Mouse (Mus musculus) ovary, adult 18-20 months (tissue): Measurements from ENCODE around the gene Scamp1.

Experiments used
- DNase-seq: peaks from one replicate; pipeline ENCODE4 v3.0.0; 2022; ENCODE audit warnings: low spot score, mixed read lengths

The Scamp1 gene

DNA sequence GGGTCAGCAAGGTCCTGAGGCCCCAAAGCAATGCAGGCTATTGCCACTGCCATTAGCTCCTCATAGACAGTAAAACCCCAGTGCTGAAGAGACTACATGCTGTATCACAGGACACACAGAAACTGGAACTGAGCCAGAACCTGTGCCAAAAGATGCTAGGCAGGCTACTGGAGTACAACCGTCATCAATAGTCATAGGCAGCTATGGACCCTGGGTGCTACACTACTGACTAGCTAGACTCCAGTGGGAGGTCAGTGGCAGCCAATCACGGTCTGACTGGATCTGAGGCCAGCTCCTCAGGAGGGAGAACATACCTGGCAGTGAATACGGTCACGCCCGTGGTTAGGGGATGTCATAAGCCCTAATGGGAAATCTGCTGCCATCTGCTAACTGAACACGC is 14.4 kb downstream of the Scamp1 start:
- DNase-seq: no peak

GRCm38 (mm10) chr13:94268201-94268600 is 17.5 kb downstream of the Scamp1 start:
- DNase-seq: no peak

DNA sequence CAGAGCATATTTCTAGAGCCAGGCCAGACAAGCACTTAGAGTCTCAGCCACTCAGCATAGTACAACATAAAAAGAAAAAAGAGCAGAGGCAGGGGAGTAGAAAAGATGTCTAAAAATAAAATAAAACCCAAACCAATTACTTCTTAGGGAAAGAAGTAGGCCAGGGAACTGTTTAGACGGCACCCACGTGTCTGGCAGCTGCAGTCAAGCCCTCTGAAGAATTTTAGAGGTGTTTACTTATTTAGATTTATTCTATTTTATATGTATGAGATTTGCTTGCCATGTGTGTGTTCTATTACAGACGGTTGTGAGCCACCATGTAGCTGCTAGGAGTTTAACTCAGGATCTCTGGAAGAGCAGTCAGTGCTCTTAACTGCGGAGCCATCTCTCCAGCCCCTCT is 18.5 kb downstream of the Scamp1 start:
- DNase-seq: no peak

GRCm38 (mm10) chr13:94266530-94266929 is 19.1 kb downstream of the Scamp1 start:
- DNase-seq: no peak

DNA sequence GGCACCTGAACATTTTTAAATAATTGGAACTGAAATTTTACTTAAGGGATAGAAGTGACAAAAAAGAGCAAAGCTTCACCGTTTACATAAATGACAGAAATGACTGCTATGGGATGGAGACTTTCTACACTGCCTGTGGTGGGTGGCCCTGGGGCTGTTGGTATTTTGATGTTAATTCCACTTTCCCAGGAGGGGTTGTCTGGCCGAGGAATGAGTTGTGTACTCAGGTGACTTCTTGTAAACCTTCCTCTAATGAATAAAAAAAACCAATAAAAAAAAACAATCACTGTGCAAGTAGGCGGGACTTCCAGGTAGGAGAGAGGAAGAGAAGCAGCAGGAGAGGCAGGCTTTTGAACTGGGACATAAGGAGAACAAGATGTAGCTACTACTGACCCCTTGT is 20.4 kb downstream of the Scamp1 start:
- no peak for DNase-seq

- no peak for DNase-seq
Observed at GRCm38 (mm10) chr13:94263943-94264342, 21.7 kb downstream of the Scamp1 start.

DNA sequence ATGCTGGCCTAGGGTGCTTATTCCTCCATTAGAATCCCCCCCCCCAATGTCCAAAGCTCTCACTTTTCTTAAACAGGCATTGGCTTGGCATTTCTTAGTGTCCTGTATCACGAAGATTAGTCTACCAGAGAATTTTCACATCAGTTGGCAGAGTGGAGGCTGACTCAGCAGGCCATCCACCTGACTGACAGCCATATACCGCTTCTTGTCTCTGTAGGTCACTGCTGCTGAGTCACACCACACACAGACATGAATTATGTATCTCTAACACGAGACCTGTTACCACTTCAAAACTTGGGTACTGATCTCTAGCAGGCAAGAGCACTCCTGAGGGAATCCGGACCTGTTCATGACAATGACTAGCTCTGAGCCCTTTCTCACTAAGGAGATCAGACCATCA is 23.1 kb downstream of the Scamp1 start:
- no peak for DNase-seq

DNA sequence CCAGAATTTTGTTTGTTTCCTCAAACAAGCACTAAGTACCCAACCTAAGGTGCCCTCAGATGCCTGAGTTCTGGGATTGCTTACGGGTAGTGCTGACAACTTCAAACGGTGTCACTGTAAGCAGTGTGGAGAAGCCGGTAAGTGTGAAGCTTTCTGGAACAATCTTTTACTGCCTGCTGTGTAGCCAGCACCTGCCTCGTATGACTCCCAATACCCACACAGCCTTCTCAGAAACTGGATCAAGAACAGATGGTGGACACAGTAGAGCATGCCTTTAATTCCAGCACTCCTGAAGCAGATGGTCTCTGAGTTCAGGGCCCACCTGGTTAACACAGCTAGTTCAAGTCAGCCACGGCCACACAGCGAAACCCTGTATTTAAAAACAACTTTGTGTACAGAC is 24.0 kb downstream of the Scamp1 start:
- no peak for DNase-seq

DNA sequence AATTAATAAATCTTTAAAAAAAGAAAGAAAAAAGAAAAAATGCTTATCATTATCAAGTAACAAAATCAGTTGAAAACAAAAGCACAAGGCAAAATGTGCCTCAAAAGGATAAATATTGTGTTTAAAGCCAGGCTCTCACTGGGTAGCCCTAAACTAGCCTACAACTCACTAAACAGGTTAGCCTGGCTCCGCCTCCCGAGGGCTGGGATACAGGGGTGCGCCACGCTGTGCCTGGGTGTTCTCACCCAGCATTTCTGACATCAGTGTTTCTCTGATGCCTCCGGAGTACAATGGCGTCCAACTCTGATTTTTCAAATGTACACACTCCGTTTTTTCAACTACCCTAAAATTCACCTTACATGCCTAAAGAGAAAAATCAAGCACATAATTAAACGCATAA is 24.7 kb downstream of the Scamp1 start:
- DNase-seq: no peak

GRCm38 (mm10) chr13:94259210-94259609 is 26.4 kb downstream of the Scamp1 start:
- no peak for DNase-seq

GRCm38 (mm10) chr13:94258530-94258929 is 27.1 kb downstream of the Scamp1 start:
- no peak for DNase-seq

DNA sequence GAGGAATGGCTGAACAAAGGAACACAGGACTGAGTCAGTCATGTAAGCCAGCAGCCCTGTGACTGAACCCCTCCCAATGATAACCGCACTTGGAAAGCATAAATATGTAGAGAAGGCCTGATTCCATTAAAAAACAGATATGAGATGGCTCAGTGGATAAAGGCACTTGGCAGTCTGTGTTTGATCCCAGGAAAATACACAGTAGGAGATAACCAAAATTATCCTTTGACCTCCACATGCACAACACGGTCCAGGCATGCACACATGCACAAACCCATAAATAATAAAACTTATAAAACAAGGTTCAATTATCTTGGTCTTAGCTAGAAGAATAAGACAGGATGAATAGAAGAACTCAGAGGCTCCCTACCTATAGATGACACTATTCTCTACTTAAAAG is 27.9 kb downstream of the Scamp1 start:
- no peak for DNase-seq

DNA sequence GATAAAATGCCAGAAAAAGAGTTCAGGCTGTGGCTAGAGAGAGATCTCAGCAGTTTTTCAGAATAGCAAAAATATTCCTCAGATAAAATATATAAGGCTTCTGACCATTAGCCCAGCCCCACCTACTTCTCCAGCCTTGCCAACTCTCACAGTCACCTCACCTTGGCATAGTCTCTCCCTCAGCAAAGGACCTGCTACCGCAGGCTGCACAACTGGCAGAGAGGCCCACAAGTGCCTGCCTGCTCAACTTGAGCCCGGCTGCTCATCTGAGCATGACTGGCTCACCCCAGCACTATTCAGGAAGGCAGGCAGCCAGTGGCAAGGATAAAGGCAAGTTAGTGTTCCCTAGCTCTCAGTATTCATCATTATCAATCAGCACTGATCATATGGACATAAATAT is 30.5 kb downstream of the Scamp1 start:
- no peak for DNase-seq

DNA sequence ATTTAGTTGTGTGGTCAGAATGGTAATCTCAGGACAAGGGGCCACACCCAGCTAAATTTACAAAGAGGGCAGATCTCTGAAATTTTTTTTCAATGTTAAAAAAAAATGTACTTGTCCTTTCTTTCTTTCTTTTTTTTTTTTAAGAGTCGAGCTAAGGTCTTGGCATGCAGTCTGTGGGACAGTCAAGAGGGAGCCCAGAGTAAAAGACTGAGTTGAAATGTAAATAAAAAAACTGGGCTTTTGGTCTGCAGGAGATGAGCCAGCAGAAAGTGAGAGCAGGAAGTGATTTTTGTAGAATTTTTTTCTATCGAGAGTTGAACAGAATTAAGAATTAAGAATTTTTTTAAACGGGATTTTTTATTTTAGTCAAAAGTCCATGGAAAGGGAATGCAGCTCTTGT is 31.4 kb downstream of the Scamp1 start:
- no peak for DNase-seq

DNA sequence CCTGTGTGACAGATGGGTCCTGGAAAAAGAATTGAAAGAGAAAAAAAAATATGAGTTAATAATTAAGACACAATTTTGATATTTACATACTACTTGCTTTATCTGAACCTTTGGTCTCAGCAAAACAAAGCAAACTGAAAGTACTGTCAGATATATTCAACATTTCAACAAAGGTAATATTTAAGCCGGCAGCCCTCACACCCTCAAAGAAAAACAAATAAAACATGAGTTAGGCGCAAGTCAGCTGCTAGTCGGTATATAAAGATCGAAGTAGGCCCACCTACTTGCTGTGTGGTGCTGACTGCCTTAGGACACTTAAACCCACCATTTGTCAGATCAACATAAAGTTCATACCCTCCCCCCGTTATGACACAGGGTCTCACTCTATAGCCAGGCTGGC is 32.6 kb downstream of the Scamp1 start:
- no peak for DNase-seq

GRCm38 (mm10) chr13:94250761-94251160 is 34.9 kb downstream of the Scamp1 start:
- no peak for DNase-seq

DNA sequence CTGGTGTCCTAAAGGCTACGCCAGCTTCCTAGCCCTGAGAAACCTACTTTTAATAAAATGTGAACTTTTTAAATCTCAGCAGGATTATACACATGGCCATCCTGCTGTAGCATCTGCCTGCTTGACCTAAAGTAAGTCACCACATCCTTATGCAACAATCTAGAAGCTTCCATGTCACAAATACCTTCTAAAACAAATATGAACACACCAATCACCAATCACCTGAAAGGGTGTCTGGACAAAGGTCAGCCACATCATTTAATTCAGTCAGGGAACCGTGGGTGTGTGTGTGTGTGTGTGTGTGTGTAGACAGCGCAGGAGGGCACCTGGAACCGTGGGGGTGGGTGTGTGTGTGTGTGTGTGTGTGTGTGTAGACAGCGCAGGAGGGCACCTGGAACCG is 35.5 kb downstream of the Scamp1 start:
- no peak for DNase-seq

- no peak for DNase-seq
Observed at GRCm38 (mm10) chr13:94242897-94243296, 42.8 kb downstream of the Scamp1 start.

DNA sequence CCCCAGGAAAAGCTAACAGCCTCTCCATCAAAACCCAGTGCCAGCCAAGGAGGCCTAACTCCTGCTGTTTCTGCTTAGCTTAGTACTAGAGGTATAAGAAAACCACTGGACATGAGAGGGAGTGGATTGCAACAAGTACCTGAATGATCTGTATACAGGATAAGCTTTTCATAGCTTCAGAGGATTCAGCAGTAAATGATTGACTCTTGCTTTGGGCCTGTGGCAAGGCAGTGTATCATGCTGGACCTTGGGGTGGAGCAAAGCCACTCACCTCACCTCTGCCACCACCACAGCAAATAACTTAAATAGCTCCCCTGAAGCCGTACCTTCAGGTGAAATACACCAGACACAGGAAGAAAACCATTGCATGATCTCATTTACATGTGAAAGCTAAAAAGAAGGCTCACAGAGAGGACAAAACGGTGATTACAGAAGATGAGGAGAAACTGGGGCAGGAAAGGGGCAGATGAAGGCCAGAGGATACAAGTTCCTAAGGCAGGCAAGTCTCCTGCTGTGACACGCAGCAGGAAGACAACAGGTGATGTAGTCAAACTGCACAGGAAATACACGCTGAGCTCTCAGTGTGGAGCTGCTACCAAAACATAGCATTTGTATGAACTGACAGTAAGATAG is 43.6 kb downstream of the Scamp1 start:
- no peak for DNase-seq

DNA sequence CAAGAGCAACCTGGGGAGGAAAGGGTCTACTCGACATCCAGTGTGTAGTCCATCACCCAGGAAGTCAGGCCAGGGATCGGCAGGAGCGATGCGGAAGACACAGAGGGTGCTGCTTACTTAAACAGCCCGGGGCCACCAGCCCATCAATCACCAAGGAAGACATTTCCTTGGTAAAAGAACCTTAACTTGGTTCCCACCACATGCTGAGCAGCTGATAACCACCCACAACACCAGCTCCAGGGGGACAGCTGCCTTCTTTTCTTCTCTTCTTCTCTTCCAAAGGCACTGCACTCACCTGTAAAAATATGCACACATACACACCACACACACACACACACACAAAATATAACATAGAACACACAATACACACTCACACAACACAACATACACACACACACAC is 44.8 kb downstream of the Scamp1 start:
- DNase-seq: no peak

GRCm38 (mm10) chr13:94240111-94240510 is 45.5 kb downstream of the Scamp1 start:
- no peak for DNase-seq

DNA sequence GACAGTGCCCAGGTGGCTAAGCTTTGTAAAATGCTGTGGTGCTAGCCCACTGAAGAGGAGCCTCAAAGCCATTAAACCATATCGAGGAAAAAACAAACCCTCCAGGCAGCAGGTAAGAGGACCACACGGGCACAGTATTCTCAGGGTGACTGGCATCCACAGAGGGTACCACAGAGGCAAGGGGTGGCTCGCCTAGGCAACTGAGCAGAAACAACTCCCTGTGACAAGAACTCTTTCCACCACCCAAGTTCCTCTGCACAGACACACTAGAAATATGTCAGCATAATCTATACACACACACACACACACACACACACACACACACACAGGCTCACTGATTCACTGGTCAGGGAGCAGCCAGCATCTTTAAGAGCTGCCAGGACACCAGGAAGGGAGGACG is 46.2 kb downstream of the Scamp1 start:
- DNase-seq: no peak

DNA sequence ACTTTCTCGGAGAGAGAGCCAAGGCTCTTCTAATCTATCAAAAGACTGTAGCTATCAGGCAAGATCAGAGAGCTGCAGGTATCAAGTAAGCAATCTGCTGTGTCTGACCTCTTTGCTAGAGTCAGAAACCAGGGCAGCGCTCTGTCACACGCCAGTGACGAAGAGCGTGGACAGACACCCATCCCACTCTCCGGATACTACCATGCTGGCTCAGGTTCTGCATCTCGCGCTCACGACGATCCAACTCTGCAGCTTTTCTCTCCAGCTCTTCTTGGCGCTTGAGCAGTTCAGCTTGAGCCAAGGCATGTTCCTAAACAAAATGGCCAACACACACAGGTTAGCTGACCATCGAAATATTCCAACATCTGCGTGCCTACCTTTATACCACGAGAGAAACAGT is 53.8 kb downstream of the Scamp1 start:
- no peak for DNase-seq
